Mouse (Mus musculus) forebrain, embryonic 15.5 days (tissue): Measurements from ENCODE around the gene Cntfr. TPM values are rescaled to one million over a fixed set of nuclear protein-coding genes. Genes with fewer than 3 reads are reported as not detected.
A peak's percentile ranks its signal among the peaks of the same experiment; 100 is the strongest.
"Not testable (repeated sequence)": the region's sequence is repeated elsewhere in the genome, so short reads cannot be mapped to it uniquely, and the experiment has no call there.

Experiments
- ATAC-seq: fragments of 200-750 bp; cut with Nextera tagmentation; replicated peaks from 2 replicates; pipeline ENCODE4 v1.8.0; 2017; ENCODE audit warnings: mild to moderate bottlenecking, moderate TSS enrichment, moderate library complexity
- H3K27ac ChIP-seq: fragments of 300-500 bp; sonication (generic); replicated peaks from 2 replicates; pipeline ENCODE4 v1.5.1; 2015; ENCODE audit warnings: mild to moderate bottlenecking, inconsistent platforms
- H3K27me3 ChIP-seq: fragments of 300-500 bp; sonication (generic); 2 replicates; pipeline ENCODE4 v1.6.1; 2015; ENCODE audit warnings: inconsistent platforms
- H3K36me3 ChIP-seq: fragments of 300-500 bp; sonication (generic); 2 replicates; pipeline ENCODE4 v1.6.1; 2015; ENCODE audit warnings: mild to moderate bottlenecking, inconsistent platforms
- H3K4me1 ChIP-seq: fragments of 300-500 bp; sonication (generic); 2 replicates; pipeline ENCODE4 v1.6.1; 2015; ENCODE audit warnings: inconsistent platforms
- H3K4me2 ChIP-seq: fragments of 300-500 bp; sonication (generic); replicated peaks from 2 replicates; pipeline ENCODE4 v1.6.1; 2015; ENCODE audit warnings: mild to moderate bottlenecking, inconsistent platforms
- H3K4me3 ChIP-seq: fragments of 300-500 bp; sonication (generic); 2 replicates; pipeline ENCODE4 v1.5.1; 2015; ENCODE audit warnings: mild to moderate bottlenecking, inconsistent platforms
- H3K9ac ChIP-seq: fragments of 300-500 bp; sonication (generic); replicated peaks from 2 replicates; pipeline ENCODE4 v1.6.1; 2015; ENCODE audit warnings: mild to moderate bottlenecking, inconsistent platforms
- H3K9me3 ChIP-seq: fragments of 300-500 bp; sonication (generic); 2 replicates; pipeline ENCODE4 v1.6.1; 2016; ENCODE audit warnings: inconsistent platforms
- WGBS: fragments of 180-500 bp; shearing (Covaris S2); methylation state at CpG from one replicate; pipeline ENCODE4 v1.1.7; 2015; ENCODE audit warnings: mixed read lengths; 5-methylcytosine and 5-hydroxymethylcytosine counted together
- polyA plus RNA-seq: library from polyadenylated mRNA; unstranded; fragments of >200 nt; fragmentation: Nextera tagmentation; extraction: Ambion mirVana; gene quantifications from 2 replicates; pipeline ENCODE4 v1.2.1, GENCODE M21; 2015

Cntfr gene
- polyA plus RNA-seq, 1 experiment from 2014 or later = 16.6 TPM

GRCm38 (mm10) chr4:41684931-41685453 is 11.9 kb downstream of the Cntfr start:
- not testable (repeated sequence) for H3K9ac ChIP-seq, H3K4me3 ChIP-seq, H3K9me3 ChIP-seq, H3K27me3 ChIP-seq, ATAC-seq, H3K36me3 ChIP-seq
- Histone ChIP-seq H3K4me2 (peak overlapping the region; percentile 35), H3K27ac (peak overlapping the region; percentile 82), H3K4me1 (peaks cover 45% of the 10 kb centered on the region)
- WGBS = 0% methylated on average over 14 of the region's 14 CpGs

GRCm38 (mm10) chr4:41684131-41684930 is 12.6 kb downstream of the Cntfr start:
- Histone ChIP-seq H3K27ac (peak overlapping the region; percentile 82), H3K4me2 (peak overlapping the region; percentile 35), H3K4me3 (peak overlapping the region; percentile 15; the same call in 1 of the 2 replicates), H3K4me1 (peaks cover 52% of the 10 kb centered on the region)
- not testable (repeated sequence) for H3K9ac ChIP-seq, H3K27me3 ChIP-seq, H3K9me3 ChIP-seq, H3K36me3 ChIP-seq
- ATAC-seq = peak; percentile 36
- 3% methylated on average over 26 of the region's 27 CpGs for WGBS

GRCm38 (mm10) chr4:41683303-41683702 is 13.6 kb downstream of the Cntfr start:
- Histone ChIP-seq H3K4me3 (peak overlapping the region; percentile 25; the same call in 1 of the 2 replicates), H3K4me2 (0 out of 2 replicates have a peak overlapping the region, but pooled peaks have one; percentile 31), H3K4me1 (peaks cover 57% of the 10 kb centered on the region), H3K27ac (peak overlapping the region; percentile 75; the same call in 1 of the 2 replicates)
- H3K9ac ChIP-seq, H3K27me3 ChIP-seq, H3K36me3 ChIP-seq, H3K9me3 ChIP-seq: not testable (repeated sequence)
- ATAC-seq = peak; percentile 26
- WGBS = 6% methylated on average over 2 of the region's 27 CpGs

- 29% methylated on average over 6 of the region's 6 CpGs for WGBS
- H3K4me3 ChIP-seq = no peak overlapping the region
- ATAC-seq = no peak
- no peaks in the 10 kb centered on the region for H3K27me3 ChIP-seq
- H3K9me3 ChIP-seq = no peaks in the 10 kb centered on the region
- no peaks in the 10 kb centered on the region for H3K36me3 ChIP-seq
- H3K9ac ChIP-seq = peak overlapping the region; percentile 24; the same call in 1 of the 2 replicates
- peaks cover 62% of the 10 kb centered on the region for H3K4me1 ChIP-seq
- peak overlapping the region; percentile 75 for H3K27ac ChIP-seq
- H3K4me2 ChIP-seq = peak overlapping the region; percentile 5; the same call in 1 of the 2 replicates
These were observed 14.1 kb downstream of the Cntfr start for GRCm38 (mm10) chr4:41682789-41683188.

GRCm38 (mm10) chr4:41681947-41682346 is 14.9 kb downstream of the Cntfr start:
- Histone ChIP-seq H3K4me3 (no peak overlapping the region), H3K4me2 (no peak overlapping the region), H3K9ac (no peak overlapping the region), H3K27me3 (no peaks in the 10 kb centered on the region), H3K27ac (peak overlapping the region; percentile 75), H3K36me3 (no peaks in the 10 kb centered on the region), H3K4me1 (peaks cover 68% of the 10 kb centered on the region), H3K9me3 (no peaks in the 10 kb centered on the region)
- ATAC-seq = peak; percentile 37
- WGBS = 50% methylated on average over 10 of the region's 10 CpGs

GRCm38 (mm10) chr4:41681176-41681575 is 15.7 kb downstream of the Cntfr start:
- H3K4me3 ChIP-seq = no peak overlapping the region
- no peak overlapping the region for H3K9ac ChIP-seq
- H3K36me3 ChIP-seq = no peaks in the 10 kb centered on the region
- H3K27ac ChIP-seq = peak overlapping the region; percentile 46
- H3K27me3 ChIP-seq = no peaks in the 10 kb centered on the region
- H3K9me3 ChIP-seq = no peaks in the 10 kb centered on the region
- 31% methylated on average over 4 of the region's 4 CpGs for WGBS
- ATAC-seq = no peak
- H3K4me1 ChIP-seq = peaks cover 73% of the 10 kb centered on the region
- H3K4me2 ChIP-seq = no peak overlapping the region

- H3K9ac ChIP-seq = no peak overlapping the region
- H3K4me3 ChIP-seq = no peak overlapping the region
- no peak for ATAC-seq
- no peaks in the 10 kb centered on the region for H3K9me3 ChIP-seq
- H3K36me3 ChIP-seq = no peaks in the 10 kb centered on the region
- 0 out of 2 replicates have a peak overlapping the region, but pooled peaks have one; percentile 8 for H3K27ac ChIP-seq
- no peak overlapping the region for H3K4me2 ChIP-seq
- peaks cover 82% of the 10 kb centered on the region for H3K4me1 ChIP-seq
- H3K27me3 ChIP-seq = no peaks in the 10 kb centered on the region
- WGBS = 17% methylated on average over 2 of the region's 2 CpGs
These were observed 17.6 kb downstream of the Cntfr start for GRCm38 (mm10) chr4:41679291-41679690.

- H3K27me3 ChIP-seq = no peaks in the 10 kb centered on the region
- H3K36me3 ChIP-seq = no peaks in the 10 kb centered on the region
- H3K9ac ChIP-seq = no peak overlapping the region
- H3K4me2 ChIP-seq = no peak overlapping the region
- no peak for ATAC-seq
- H3K4me1 ChIP-seq = peaks cover 79% of the 10 kb centered on the region
- no peaks in the 10 kb centered on the region for H3K9me3 ChIP-seq
- 69% methylated on average over 6 of the region's 6 CpGs for WGBS
- no peak overlapping the region for H3K4me3 ChIP-seq
- H3K27ac ChIP-seq = 0 out of 2 replicates have a peak overlapping the region, but pooled peaks have one; percentile 8
These were observed 18.0 kb downstream of the Cntfr start for GRCm38 (mm10) chr4:41678863-41679262.

- Histone ChIP-seq H3K4me2 (no peak overlapping the region), H3K27ac (peak overlapping the region; percentile 58), H3K27me3 (no peaks in the 10 kb centered on the region), H3K4me3 (no peak overlapping the region), H3K9ac (no peak overlapping the region), H3K4me1 (peaks cover 82% of the 10 kb centered on the region), H3K36me3 (no peaks in the 10 kb centered on the region), H3K9me3 (no peaks in the 10 kb centered on the region)
- 27% methylated on average over 12 of the region's 13 CpGs for WGBS
- peak; percentile 41; the same call in 1 of the 2 replicates for ATAC-seq
These were observed 19.8 kb downstream of the Cntfr start for GRCm38 (mm10) chr4:41677006-41677629.

- no peak overlapping the region; the same call in 1 of the 2 replicates for H3K4me2 ChIP-seq
- H3K4me1 ChIP-seq = peaks cover 84% of the 10 kb centered on the region
- ATAC-seq = no peak
- H3K4me3 ChIP-seq = no peak overlapping the region
- no peaks in the 10 kb centered on the region for H3K27me3 ChIP-seq
- H3K9me3 ChIP-seq = no peaks in the 10 kb centered on the region
- 0 out of 2 replicates have a peak overlapping the region, but pooled peaks have one; percentile 22 for H3K9ac ChIP-seq
- 39% methylated on average over 17 of the region's 17 CpGs for WGBS
- no peaks in the 10 kb centered on the region for H3K36me3 ChIP-seq
- H3K27ac ChIP-seq = peak overlapping the region; percentile 58
These were observed 20.5 kb downstream of the Cntfr start for GRCm38 (mm10) chr4:41676248-41677005.

- no peak overlapping the region for H3K9ac ChIP-seq
- 0 out of 2 replicates have a peak overlapping the region, but pooled peaks have one; percentile 71 for H3K27ac ChIP-seq
These were observed 23.7 kb downstream of the Cntfr start for GRCm38 (mm10) chr4:41673186-41673585.

More at GRCm38 (mm10) chr4:41673186-41673585, 23.7 kb downstream of the Cntfr start:
- no peak overlapping the region for H3K4me2 ChIP-seq
- ATAC-seq = no peak
- no peaks in the 10 kb centered on the region for H3K27me3 ChIP-seq
- peaks cover 9% of the 10 kb centered on the region; the same call in 1 of the 2 replicates for H3K36me3 ChIP-seq
- no peaks in the 10 kb centered on the region for H3K9me3 ChIP-seq
- 29% methylated on average over 19 of the region's 19 CpGs for WGBS
- H3K4me3 ChIP-seq = no peak overlapping the region
- peaks cover 60% of the 10 kb centered on the region for H3K4me1 ChIP-seq
